Mouse (Mus musculus): ENCODE results near the gene Pkd1l3.

GRCm38 (mm10) chr8:109681535-109681934 lies 67.2 kb downstream of the Pkd1l3 start:
- TF ChIP-seq TBP (IDR thresholded peaks at IDR 0.05; ENCODE audit: low read depth, low read length), result no peak
- TF ChIP-seq POLR2A (IDR thresholded peaks at IDR 0.05; ENCODE audit: control insufficient read depth in 1 of 2, insufficient read depth in 1 of 2, low read depth in 1 of 2, low read length in 2 of 2, poor library complexity in 1 of 2), result no peak
- no peak for TF ChIP-seq HCFC1 (IDR thresholded peaks at IDR 0.05; ENCODE audit: low read depth, low read length)
- TF ChIP-seq CTCF (IDR thresholded peaks at IDR 0.05 in 2 of 3, conservative IDR thresholded peaks at IDR 0.05 in 1 of 3; ENCODE audit: control insufficient read depth in 1 of 3, insufficient read depth in 1 of 3, low read depth in 2 of 3, low read length in 3 of 3, poor library complexity in 1 of 3, severe bottlenecking in 1 of 3), result no peak
- no peak for TF ChIP-seq MAZ (IDR thresholded peaks at IDR 0.05; ENCODE audit: low read depth, low read length)
- TF ChIP-seq BHLHE40 (IDR thresholded peaks at IDR 0.05; ENCODE audit: borderline replicate concordance, low read depth, low read length), result no peak
- TF ChIP-seq ZC3H11A (IDR thresholded peaks at IDR 0.05; ENCODE audit: low read depth, low read length), result no peak
- TF ChIP-seq MEF2A (IDR thresholded peaks at IDR 0.05; ENCODE audit: extremely low read depth, insufficient replicate concordance, low read depth, low read length, poor library complexity, severe bottlenecking), result no peak
- TF ChIP-seq CHD1 (IDR thresholded peaks at IDR 0.05; ENCODE audit: low read depth, low read length), result no peak
- no peak for TF ChIP-seq GABPA (IDR thresholded peaks at IDR 0.05; ENCODE audit: low read depth, low read length)
